Mouse (Mus musculus): ENCODE results near the gene A830018L16Rik.
"Not testable (repeated sequence)": the region's sequence is repeated elsewhere in the genome, so short reads cannot be mapped to it uniquely, and the experiment has no call there.

A830018L16Rik gene

GRCm38 (mm10) chr1:11413894-11414556, at the start of gene A830018L16Rik:
TSS of gene A830018L16Rik (plus strand) at chr1:11414105.
- DNase-seq = peak; percentile 79 to 83

- DNase-seq = no peak
These were observed 28.1 kb upstream of the A830018L16Rik start for GRCm38 (mm10) chr1:11385846-11386245.

GRCm38 (mm10) chr1:11395408-11395807, 18.5 kb upstream of the A830018L16Rik start:
- DNase-seq = no peak

GRCm38 (mm10) chr1:11395996-11396736, 17.7 kb upstream of the A830018L16Rik start:
- no peak for DNase-seq

- no peak for DNase-seq
These were observed 12.7 kb upstream of the A830018L16Rik start for GRCm38 (mm10) chr1:11401159-11401558.

GRCm38 (mm10) chr1:11405527-11405926, 8.4 kb upstream of the A830018L16Rik start:
- DNase-seq = no peak

GRCm38 (mm10) chr1:11406026-11406425, 7.9 kb upstream of the A830018L16Rik start:
- no peak for DNase-seq

GRCm38 (mm10) chr1:11414560-11414959, 655 bp downstream of the A830018L16Rik start:
- peak; percentile 4 to 9 for DNase-seq

- DNase-seq = no peak
These were observed 13.4 kb downstream of the A830018L16Rik start for GRCm38 (mm10) chr1:11427310-11427709.

GRCm38 (mm10) chr1:11458353-11458752, 44.4 kb downstream of the A830018L16Rik start:
- DNase-seq = no peak

GRCm38 (mm10) chr1:11466325-11466724, 52.4 kb downstream of the A830018L16Rik start:
- no peak for DNase-seq

- no peak for DNase-seq
These were observed 53.2 kb downstream of the A830018L16Rik start for GRCm38 (mm10) chr1:11467065-11467643.

GRCm38 (mm10) chr1:11492936-11493335, 79.0 kb downstream of the A830018L16Rik start:
- DNase-seq = no peak

- DNase-seq = no peak
These were observed 87.7 kb downstream of the A830018L16Rik start for GRCm38 (mm10) chr1:11501556-11501955.

GRCm38 (mm10) chr1:11549810-11550209, 135.9 kb downstream of the A830018L16Rik start:
- not testable (repeated sequence) for DNase-seq

- peak; percentile 51 for DNase-seq
These were observed 151.4 kb downstream of the A830018L16Rik start for GRCm38 (mm10) chr1:11565309-11565708.

- DNase-seq = no peak
These were observed 152.8 kb downstream of the A830018L16Rik start for GRCm38 (mm10) chr1:11566730-11567129.

GRCm38 (mm10) chr1:11567300-11567885, 153.5 kb downstream of the A830018L16Rik start:
- no peak for DNase-seq

- no peak for DNase-seq
These were observed 156.4 kb downstream of the A830018L16Rik start for GRCm38 (mm10) chr1:11570274-11570673.

GRCm38 (mm10) chr1:11573462-11573861, 159.6 kb downstream of the A830018L16Rik start:
- DNase-seq = no peak

GRCm38 (mm10) chr1:11580026-11580425, 166.1 kb downstream of the A830018L16Rik start:
- no peak for DNase-seq

- no peak for DNase-seq
These were observed 174.4 kb downstream of the A830018L16Rik start for GRCm38 (mm10) chr1:11588305-11588704.

- no peak for DNase-seq
These were observed 236.2 kb downstream of the A830018L16Rik start for GRCm38 (mm10) chr1:11650137-11650536.
